Mouse (Mus musculus) cortical plate, adult 2 months (tissue): ENCODE measurements at regions not wholly inside any gene's neighbourhood (a gene's known extent, or its start where the extent isn't known, plus 50 kb on each side); places are given as distances from the start of the nearest gene placed in this dataset.
"Not testable (repeated sequence)": the region's sequence is repeated elsewhere in the genome, so short reads cannot be mapped to it uniquely, and the experiment has no call there.

Experiments
- H3K27ac ChIP-seq: fragments of 200-500 bp; 2 replicates; pipeline ENCODE4 v1.5.1; 2012; ENCODE audit warnings: low read length, control low read depth, inconsistent platforms; ENCODE audit not compliant: insufficient read depth
- H3K4me1 ChIP-seq: fragments of 200-500 bp; 2 replicates; pipeline ENCODE4 v1.6.1; 2011; ENCODE audit warnings: low read length; ENCODE audit not compliant: control insufficient read depth, insufficient read depth
- H3K4me3 ChIP-seq: fragments of 200-500 bp; 2 replicates; pipeline ENCODE4 v1.5.1; 2011; ENCODE audit warnings: mild to moderate bottlenecking, low read length, control low read depth; ENCODE audit not compliant: insufficient read depth
- CTCF ChIP-seq: fragments of 200-500 bp; IDR thresholded peaks from 2 replicates; pipeline ENCODE4 v1.5.1; 2011; ENCODE audit warnings: mild to moderate bottlenecking, control low read depth, low read length; ENCODE audit not compliant: insufficient read depth; ENCODE audit errors: extremely low read depth
- POLR2A ChIP-seq: fragments of 200-500 bp; IDR thresholded peaks from 2 replicates; pipeline ENCODE4 v1.6.1; 2011; ENCODE audit warnings: mild to moderate bottlenecking, low read length, control low read depth; ENCODE audit not compliant: insufficient read depth; ENCODE audit errors: extremely low read depth

GRCm38 (mm10) chr9:9493594-9494182, 254.8 kb upstream of the Arhgap42 start:
- Histone ChIP-seq H3K4me1 (no peaks in the 10 kb centered on the region), H3K4me3 (no peak overlapping the region), H3K27ac (no peak overlapping the region)
- no peak for TF ChIP-seq POLR2A

- no peak overlapping the region for H3K27ac ChIP-seq
- peaks cover 2% of the 10 kb centered on the region; the same call in 1 of the 2 replicates for H3K4me1 ChIP-seq
- no peak for TF ChIP-seq POLR2A
- no peak for TF ChIP-seq CTCF
- no peak overlapping the region for H3K4me3 ChIP-seq
Observed at GRCm38 (mm10) chr9:9477145-9477544, 238.2 kb upstream of the Arhgap42 start.

GRCm38 (mm10) chr9:9475009-9475744, 236.3 kb upstream of the Arhgap42 start:
- no peak overlapping the region for H3K27ac ChIP-seq
- peaks cover 2% of the 10 kb centered on the region; the same call in 1 of the 2 replicates for H3K4me1 ChIP-seq
- no peak overlapping the region for H3K4me3 ChIP-seq
- TF ChIP-seq CTCF (no peak), POLR2A (no peak)

- H3K4me3 ChIP-seq, result no peak overlapping the region
- no peak overlapping the region for H3K27ac ChIP-seq
- TF ChIP-seq POLR2A (no peak), CTCF (no peak)
- no peaks in the 10 kb centered on the region for H3K4me1 ChIP-seq
Observed at GRCm38 (mm10) chr9:9444213-9444612, 205.3 kb upstream of the Arhgap42 start.

- TF ChIP-seq POLR2A (no peak), CTCF (no peak)
- H3K27ac ChIP-seq, result no peak overlapping the region
- no peaks in the 10 kb centered on the region for H3K4me1 ChIP-seq
- no peak overlapping the region for H3K4me3 ChIP-seq
Observed at GRCm38 (mm10) chr9:9420326-9420725, 181.4 kb upstream of the Arhgap42 start.

- Histone ChIP-seq H3K27ac (no peak overlapping the region), H3K4me1 (no peaks in the 10 kb centered on the region), H3K4me3 (no peak overlapping the region)
- TF ChIP-seq POLR2A (no peak), CTCF (no peak)
Observed at GRCm38 (mm10) chr9:9412460-9413181, 173.7 kb upstream of the Arhgap42 start.

GRCm38 (mm10) chr9:9394190-9394589, 155.3 kb upstream of the Arhgap42 start:
- H3K4me1 ChIP-seq, H3K27ac ChIP-seq, H3K4me3 ChIP-seq: not testable (repeated sequence)

GRCm38 (mm10) chr9:9376650-9377189, 137.8 kb upstream of the Arhgap42 start:
- Histone ChIP-seq H3K4me1 (no peaks in the 10 kb centered on the region), H3K27ac (no peak overlapping the region), H3K4me3 (no peak overlapping the region)
- no peak for TF ChIP-seq POLR2A
- peak; percentile 8; the same call in 1 of the 2 replicates for TF ChIP-seq CTCF

- H3K4me3 ChIP-seq, result no peak overlapping the region
- no peak overlapping the region for H3K27ac ChIP-seq
- no peaks in the 10 kb centered on the region for H3K4me1 ChIP-seq
- TF ChIP-seq CTCF (peak; percentile 44; the same call in 1 of the 2 replicates), POLR2A (no peak)
Observed at GRCm38 (mm10) chr9:9375304-9375904, 136.5 kb upstream of the Arhgap42 start.
